Mouse (Mus musculus) thymus, adult 2 months (tissue): Measurements from ENCODE around the gene Lsamp. TPM values are rescaled to one million over a fixed set of nuclear protein-coding genes. Genes with fewer than 3 reads are reported as not detected.

Source experiments
- DNase-seq: peaks from one replicate; pipeline ENCODE4 v3.0.0; 2021
- H3K27ac ChIP-seq: fragments of 200-500 bp; 2 replicates; pipeline ENCODE4 v1.5.1; 2012; ENCODE audit warnings: low read length, control low read depth; ENCODE audit not compliant: control insufficient read depth, insufficient read depth
- H3K27me3 ChIP-seq: fragments of 200-500 bp; 2 replicates; pipeline ENCODE4 v1.6.1; 2012; ENCODE audit warnings: mild to moderate bottlenecking, low read length, moderate library complexity, mixed read lengths; ENCODE audit not compliant: control insufficient read depth, insufficient read depth
- H3K36me3 ChIP-seq: fragments of 200-500 bp; 2 replicates; pipeline ENCODE4 v1.6.1; 2012; ENCODE audit warnings: mild to moderate bottlenecking, low read length, moderate library complexity; ENCODE audit not compliant: control insufficient read depth, insufficient read depth
- H3K4me1 ChIP-seq: fragments of 200-500 bp; replicated peaks from 2 replicates; pipeline ENCODE4 v1.6.1; 2012; ENCODE audit warnings: low read length; ENCODE audit not compliant: control insufficient read depth, insufficient read depth
- H3K4me3 ChIP-seq: fragments of 200-500 bp; 2 replicates; pipeline ENCODE4 v1.5.1; 2012; ENCODE audit warnings: mild to moderate bottlenecking, low read length, control low read depth, moderate library complexity; ENCODE audit not compliant: control insufficient read depth, insufficient read depth
- CTCF ChIP-seq: fragments of 200-500 bp; IDR thresholded peaks from 2 replicates; pipeline ENCODE4 v1.5.1; 2012; ENCODE audit warnings: mild to moderate bottlenecking, control low read depth, low read length, moderate library complexity, borderline replicate concordance; ENCODE audit not compliant: control insufficient read depth, poor library complexity, insufficient read depth; ENCODE audit errors: extremely low read depth
- POLR2A ChIP-seq: fragments of 200-500 bp; IDR thresholded peaks from 2 replicates; pipeline ENCODE4 v1.6.1; 2012; ENCODE audit warnings: mild to moderate bottlenecking, low read length, control low read depth, moderate library complexity; ENCODE audit not compliant: control insufficient read depth, poor library complexity, insufficient read depth; ENCODE audit errors: extremely low read depth
- WGBS: fragments of 180-500 bp; shearing (Covaris S2); methylation state at CpG from one replicate; pipeline ENCODE4 v1.1.7; 2018; 5-methylcytosine and 5-hydroxymethylcytosine counted together
- polyA plus RNA-seq: library from polyadenylated mRNA; depleted of rRNA; stranded (reverse); fragments of >200 nt; gene quantifications from 2 replicates; pipeline ENCODE4 v1.2.3, GENCODE M21; 2012

Lsamp gene
- polyA plus RNA-seq, 1 experiment = 0.36 TPM

GRCm38 (mm10) chr16:40685531-40685930 lies 701.4 kb downstream of the Lsamp start:
- no peak overlapping the region for H3K27ac ChIP-seq
- H3K36me3 ChIP-seq = no peaks in the 10 kb centered on the region
- TF ChIP-seq CTCF (no peak), POLR2A (no peak)
- no peaks in the 10 kb centered on the region for H3K4me1 ChIP-seq
- no peak for DNase-seq
- no peaks in the 10 kb centered on the region for H3K27me3 ChIP-seq
- H3K4me3 ChIP-seq = no peak overlapping the region

GRCm38 (mm10) chr16:40692292-40692691 lies 708.1 kb downstream of the Lsamp start:
- Histone ChIP-seq H3K27me3 (no peaks in the 10 kb centered on the region), H3K4me1 (no peaks in the 10 kb centered on the region), H3K27ac (no peak overlapping the region), H3K36me3 (no peaks in the 10 kb centered on the region), H3K4me3 (no peak overlapping the region)
- no peak for DNase-seq
- WGBS = 23% methylated on average over 2 of the region's 2 CpGs
- TF ChIP-seq CTCF = no peak
- no peak for TF ChIP-seq POLR2A

GRCm38 (mm10) chr16:40697253-40697652 lies 713.1 kb downstream of the Lsamp start:
- no peak for TF ChIP-seq CTCF
- no peak for TF ChIP-seq POLR2A
- Histone ChIP-seq H3K27ac (no peak overlapping the region), H3K4me1 (no peaks in the 10 kb centered on the region), H3K36me3 (no peaks in the 10 kb centered on the region), H3K4me3 (no peak overlapping the region), H3K27me3 (no peaks in the 10 kb centered on the region)
- WGBS = 93% methylated on average over 3 of the region's 3 CpGs
- no peak for DNase-seq

- H3K4me3 ChIP-seq = no peak overlapping the region
- H3K27ac ChIP-seq = no peak overlapping the region
- no peaks in the 10 kb centered on the region for H3K36me3 ChIP-seq
- no peaks in the 10 kb centered on the region for H3K27me3 ChIP-seq
- 75% methylated on average over 2 of the region's 2 CpGs for WGBS
- no peak for DNase-seq
- no peaks in the 10 kb centered on the region for H3K4me1 ChIP-seq
- TF ChIP-seq CTCF (no peak), POLR2A (no peak)
Measured at GRCm38 (mm10) chr16:40708558-40708957, 724.4 kb downstream of the Lsamp start.

- TF ChIP-seq CTCF = no peak
- no peak for TF ChIP-seq POLR2A
- Histone ChIP-seq H3K4me3 (no peak overlapping the region), H3K4me1 (no peaks in the 10 kb centered on the region), H3K36me3 (no peaks in the 10 kb centered on the region), H3K27ac (no peak overlapping the region), H3K27me3 (no peaks in the 10 kb centered on the region)
- 69% methylated on average over 4 of the region's 4 CpGs for WGBS
- no peak for DNase-seq
Measured at GRCm38 (mm10) chr16:40709574-40709973, 725.4 kb downstream of the Lsamp start.

GRCm38 (mm10) chr16:40710068-40710467 lies 725.9 kb downstream of the Lsamp start:
- 89% methylated on average over 3 of the region's 3 CpGs for WGBS
- Histone ChIP-seq H3K36me3 (no peaks in the 10 kb centered on the region), H3K27ac (no peak overlapping the region), H3K4me1 (no peaks in the 10 kb centered on the region), H3K27me3 (no peaks in the 10 kb centered on the region), H3K4me3 (no peak overlapping the region)
- TF ChIP-seq CTCF (no peak), POLR2A (no peak)
- DNase-seq = no peak

GRCm38 (mm10) chr16:40710491-40710890 lies 726.3 kb downstream of the Lsamp start:
- WGBS = 85% methylated on average over 5 of the region's 5 CpGs
- no peak overlapping the region for H3K4me3 ChIP-seq
- TF ChIP-seq POLR2A (no peak), CTCF (no peak)
- no peaks in the 10 kb centered on the region for H3K36me3 ChIP-seq
- H3K27ac ChIP-seq = no peak overlapping the region
- no peak for DNase-seq
- no peaks in the 10 kb centered on the region for H3K27me3 ChIP-seq
- H3K4me1 ChIP-seq = no peaks in the 10 kb centered on the region
